Mouse (Mus musculus): ENCODE data around the gene Hist2h3c2. TPM values are rescaled to one million over a fixed set of nuclear protein-coding genes. Genes with fewer than 3 reads are reported as not detected.

The Hist2h3c2 gene
- polyA plus RNA-seq, 1 experiment from 2014 or later: 0.71 TPM

GRCm38 (mm10) chr3:96197129-96197749 lies 41.7 kb downstream of the Hist2h3c2 start:
- Histone ChIP-seq H3K4me3 (ENCODE audit: low read depth, low read length) (peak overlapping the region; percentile 72), H3K4me2 (ENCODE audit: low read depth, low read length) (peak overlapping the region; percentile 95), H3K27ac (ENCODE audit: low read depth, low read length) (peak overlapping the region; percentile 98), H3K27me3 (ENCODE audit: control insufficient read depth, insufficient read depth, low read length) (no peaks in the 10 kb centered on the region), H3K4me1 (ENCODE audit: control insufficient read depth, insufficient read depth, low read length) (peaks cover 11% of the 10 kb centered on the region; the same call in 1 of the 2 replicates), H3K9ac (replicated peaks; ENCODE audit: low read depth, low read length) (peak overlapping the region; percentile 92), H3K9me3 (ENCODE audit: control insufficient read depth, low read length) (no peaks in the 10 kb centered on the region), H3K36me3 (ENCODE audit: control insufficient read depth, insufficient read depth, low read length) (peaks cover 14% of the 10 kb centered on the region; the same call in 1 of the 2 replicates)
- peak; percentile 95 for ATAC-seq (ENCODE audit: low read depth)
- WGBS: under 1% methylated on average over 50 of the region's 50 CpGs

- Histone ChIP-seq H3K9ac (replicated peaks; ENCODE audit: low read depth, low read length) (peak overlapping the region; percentile 92), H3K27me3 (ENCODE audit: control insufficient read depth, insufficient read depth, low read length) (no peaks in the 10 kb centered on the region), H3K27ac (ENCODE audit: low read depth, low read length) (peak overlapping the region; percentile 98), H3K4me2 (ENCODE audit: low read depth, low read length) (peak overlapping the region; percentile 95), H3K4me1 (ENCODE audit: control insufficient read depth, insufficient read depth, low read length) (peaks cover 11% of the 10 kb centered on the region; the same call in 1 of the 2 replicates), H3K9me3 (ENCODE audit: control insufficient read depth, low read length) (no peaks in the 10 kb centered on the region), H3K4me3 (ENCODE audit: low read depth, low read length) (peak overlapping the region; percentile 72), H3K36me3 (ENCODE audit: control insufficient read depth, insufficient read depth, low read length) (peaks cover 15% of the 10 kb centered on the region; the same call in 1 of the 2 replicates)
- 18% methylated on average over 27 of the region's 27 CpGs for WGBS
- ATAC-seq (ENCODE audit: low read depth): 0 out of 2 replicates have a peak, but pooled peaks have one; percentile 3
Observed at GRCm38 (mm10) chr3:96196437-96197128, 42.3 kb downstream of the Hist2h3c2 start.

- no peak overlapping the region for H3K9ac ChIP-seq (replicated peaks; ENCODE audit: low read depth, low read length)
- H3K9me3 ChIP-seq (ENCODE audit: control insufficient read depth, low read length): no peaks in the 10 kb centered on the region
- H3K27ac ChIP-seq (ENCODE audit: low read depth, low read length): no peak overlapping the region; the same call in 1 of the 2 replicates
- peaks cover 11% of the 10 kb centered on the region; the same call in 1 of the 2 replicates for H3K4me1 ChIP-seq (ENCODE audit: control insufficient read depth, insufficient read depth, low read length)
- H3K4me3 ChIP-seq (ENCODE audit: low read depth, low read length): no peak overlapping the region
- 96% methylated on average over 11 of the region's 11 CpGs for WGBS
- H3K27me3 ChIP-seq (ENCODE audit: control insufficient read depth, insufficient read depth, low read length): no peaks in the 10 kb centered on the region
- H3K4me2 ChIP-seq (ENCODE audit: low read depth, low read length): peak overlapping the region; percentile 95; the same call in 1 of the 2 replicates
- ATAC-seq (ENCODE audit: low read depth): no peak
- peaks cover 21% of the 10 kb centered on the region; the same call in 1 of the 2 replicates for H3K36me3 ChIP-seq (ENCODE audit: control insufficient read depth, insufficient read depth, low read length)
Observed at GRCm38 (mm10) chr3:96195616-96196313, 43.2 kb downstream of the Hist2h3c2 start.

GRCm38 (mm10) chr3:96194966-96195365 lies 44.0 kb downstream of the Hist2h3c2 start:
- Histone ChIP-seq H3K27ac (ENCODE audit: low read depth, low read length) (no peak overlapping the region), H3K9ac (replicated peaks; ENCODE audit: low read depth, low read length) (no peak overlapping the region), H3K4me2 (ENCODE audit: low read depth, low read length) (no peak overlapping the region), H3K4me3 (ENCODE audit: low read depth, low read length) (no peak overlapping the region), H3K36me3 (ENCODE audit: control insufficient read depth, insufficient read depth, low read length) (peaks cover 29% of the 10 kb centered on the region), H3K27me3 (ENCODE audit: control insufficient read depth, insufficient read depth, low read length) (no peaks in the 10 kb centered on the region), H3K9me3 (ENCODE audit: control insufficient read depth, low read length) (no peaks in the 10 kb centered on the region), H3K4me1 (ENCODE audit: control insufficient read depth, insufficient read depth, low read length) (peaks cover 11% of the 10 kb centered on the region; the same call in 1 of the 2 replicates)
- no peak for ATAC-seq (ENCODE audit: low read depth)
- 89% methylated on average over 10 of the region's 10 CpGs for WGBS

GRCm38 (mm10) chr3:96192977-96193376 lies 46.0 kb downstream of the Hist2h3c2 start:
- ATAC-seq (ENCODE audit: low read depth): no peak
- peaks cover 10% of the 10 kb centered on the region; the same call in 1 of the 2 replicates for H3K4me1 ChIP-seq (ENCODE audit: control insufficient read depth, insufficient read depth, low read length)
- no peak overlapping the region for H3K27ac ChIP-seq (ENCODE audit: low read depth, low read length)
- no peaks in the 10 kb centered on the region for H3K27me3 ChIP-seq (ENCODE audit: control insufficient read depth, insufficient read depth, low read length)
- H3K9me3 ChIP-seq (ENCODE audit: control insufficient read depth, low read length): no peaks in the 10 kb centered on the region
- no peak overlapping the region for H3K4me2 ChIP-seq (ENCODE audit: low read depth, low read length)
- 67% methylated on average over 12 of the region's 12 CpGs for WGBS
- no peak overlapping the region for H3K4me3 ChIP-seq (ENCODE audit: low read depth, low read length)
- peaks cover 38% of the 10 kb centered on the region for H3K36me3 ChIP-seq (ENCODE audit: control insufficient read depth, insufficient read depth, low read length)
- H3K9ac ChIP-seq (replicated peaks; ENCODE audit: low read depth, low read length): no peak overlapping the region

Small RNA genes lying within 50 kb of the gene (microRNA-seq; reads per million reads assigned to microRNA genes)
- gene Gm44492: not detected
- not detected for gene Gm47311
- not detected for gene Gm47313

Other genes with a start within 250 kb of the Hist2h3c2 start
- 45.5 and 49.2 TPM in 2 replicates for gene Plekho1, start 243.1 kb downstream of the Hist2h3c2 start, polyA plus RNA-seq (2014; fragmentation: Nextera tagmentation; extraction: Ambion mirVana)
- gene Vps45, start 180.7 kb downstream of the Hist2h3c2 start, polyA plus RNA-seq (2014; fragmentation: Nextera tagmentation; extraction: Ambion mirVana): 45.6 and 51.0 TPM in 2 replicates
- gene Otud7b, start 134.6 kb downstream of the Hist2h3c2 start, polyA plus RNA-seq (2014; fragmentation: Nextera tagmentation; extraction: Ambion mirVana): 4.6 and 8.3 TPM in 2 replicates
- gene Mtmr11, start 77.1 kb downstream of the Hist2h3c2 start, polyA plus RNA-seq (2014; fragmentation: Nextera tagmentation; extraction: Ambion mirVana): 10.9 and 11.6 TPM in 2 replicates
- gene Sf3b4, start 66.8 kb downstream of the Hist2h3c2 start, polyA plus RNA-seq (2014; fragmentation: Nextera tagmentation; extraction: Ambion mirVana): 145 and 150 TPM in 2 replicates
- gene Sv2a, start 58.0 kb downstream of the Hist2h3c2 start, polyA plus RNA-seq (2014; fragmentation: Nextera tagmentation; extraction: Ambion mirVana): 91.0 and 91.7 TPM in 2 replicates
- gene Bola1, start 19.4 kb downstream of the Hist2h3c2 start, polyA plus RNA-seq (2014; fragmentation: Nextera tagmentation; extraction: Ambion mirVana): 61.5 and 69.0 TPM in 2 replicates
- gene Hist2h2ab, start 19.3 kb downstream of the Hist2h3c2 start, polyA plus RNA-seq (2014; fragmentation: Nextera tagmentation; extraction: Ambion mirVana): 0.71 and 0.72 TPM in 2 replicates
- gene Hist2h2ac, start 18.2 kb downstream of the Hist2h3c2 start, polyA plus RNA-seq (2014; fragmentation: Nextera tagmentation; extraction: Ambion mirVana): 1.3 and 2.1 TPM in 2 replicates
- 4.3 and 4.8 TPM in 2 replicates for gene Hist2h2be, start 18.0 kb downstream of the Hist2h3c2 start, polyA plus RNA-seq (2014; fragmentation: Nextera tagmentation; extraction: Ambion mirVana)
- 32.6 and 49.7 TPM in 2 replicates for gene Hist2h2aa2, start 1.1 kb upstream of the Hist2h3c2 start, polyA plus RNA-seq (2014; fragmentation: Nextera tagmentation; extraction: Ambion mirVana)
- gene Hist2h2aa1, start 6.4 kb upstream of the Hist2h3c2 start, polyA plus RNA-seq (2014; fragmentation: Nextera tagmentation; extraction: Ambion mirVana): 9.7 and 17.4 TPM in 2 replicates
- gene Hist2h3c1, start 7.6 kb upstream of the Hist2h3c2 start, polyA plus RNA-seq (2014; fragmentation: Nextera tagmentation; extraction: Ambion mirVana): 0.18 and 0.67 TPM in 2 replicates
- gene Hist2h4, start 24.2 kb upstream of the Hist2h3c2 start, polyA plus RNA-seq (2014; fragmentation: Nextera tagmentation; extraction: Ambion mirVana): 4.2 TPM in 2 replicates
- 5.3 and 11.5 TPM in 2 replicates for gene Hist2h3b, start 29.5 kb upstream of the Hist2h3c2 start, polyA plus RNA-seq (2014; fragmentation: Nextera tagmentation; extraction: Ambion mirVana)
- gene Hist2h2bb, start 30.6 kb upstream of the Hist2h3c2 start, polyA plus RNA-seq (2014; fragmentation: Nextera tagmentation; extraction: Ambion mirVana): 2.0 and 2.8 TPM in 2 replicates
- gene Fcgr1, start 54.8 kb upstream of the Hist2h3c2 start, polyA plus RNA-seq (2014; fragmentation: Nextera tagmentation; extraction: Ambion mirVana): 0.37 and 1.7 TPM in 2 replicates
- gene BC107364, start 213.2 kb upstream of the Hist2h3c2 start, polyA plus RNA-seq (2014; fragmentation: Nextera tagmentation; extraction: Ambion mirVana): not detected in 2 replicates

Measured in neural tube, embryonic 14.5 days (tissue).